Mouse (Mus musculus) spleen, postnatal 10 days (tissue): ENCODE measurements around the gene Dld.
A peak's percentile ranks its signal among the peaks of the same experiment; 100 is the strongest.

ENCODE experiments used
- DNase-seq, 2 experiments: peaks; one replicate each; pipeline ENCODE4 v3.0.0; 2021 to 2022; ENCODE audit warnings: low spot score in 2 of 2

The Dld gene

DNA sequence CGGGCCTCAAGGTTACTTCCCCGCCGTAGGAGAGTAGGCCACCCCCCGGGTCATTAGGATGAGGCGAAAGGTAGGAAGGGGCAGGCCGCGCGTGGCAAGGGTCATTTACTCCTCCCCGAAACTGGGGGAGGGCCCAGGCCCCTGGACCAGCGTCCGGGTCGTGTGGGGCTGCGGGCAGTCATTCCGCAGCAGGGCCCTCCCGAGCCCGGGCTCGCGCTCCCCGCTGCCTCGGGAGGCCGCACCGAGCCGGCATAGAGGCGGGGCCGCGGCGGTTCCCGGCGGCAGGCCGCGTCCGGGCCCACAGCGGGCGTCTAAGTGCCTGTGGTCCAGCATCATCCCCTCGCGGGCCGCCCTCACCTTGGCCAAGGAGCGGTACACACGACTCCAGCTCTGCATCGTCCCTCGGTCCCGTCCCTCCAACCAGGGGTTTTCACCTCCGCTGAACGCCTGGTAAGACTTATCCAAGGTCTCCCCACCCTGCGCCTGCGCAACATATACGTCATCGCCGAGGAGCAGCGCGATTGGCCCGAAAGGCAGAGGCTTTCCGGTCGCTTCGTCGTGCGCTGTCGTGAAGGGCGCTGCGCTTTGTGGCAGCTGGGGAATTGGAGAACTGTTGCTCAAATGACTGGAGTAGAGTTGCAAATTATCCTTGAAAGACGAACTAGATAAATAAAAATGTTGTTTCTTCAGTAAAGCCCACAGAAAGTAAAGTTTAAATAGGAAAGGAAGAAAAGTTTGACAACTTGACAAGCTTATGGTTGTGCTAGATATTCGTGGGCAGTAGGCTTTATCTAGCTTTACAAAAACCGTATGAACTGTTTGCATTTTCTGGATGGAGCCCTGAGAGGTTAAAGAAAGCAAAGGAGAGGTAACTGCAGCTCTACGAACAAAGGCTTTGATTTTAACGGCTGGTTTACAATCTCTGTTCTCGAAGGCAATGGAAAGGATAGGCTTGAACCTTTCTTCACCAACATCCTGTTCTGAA lies at the start of gene Dld:
Gene Dld, minus strand, starts transcription at position 510 of the 985 bp plus-strand sequence.
- DNase-seq = peak; percentile 93 to 98

DNA sequence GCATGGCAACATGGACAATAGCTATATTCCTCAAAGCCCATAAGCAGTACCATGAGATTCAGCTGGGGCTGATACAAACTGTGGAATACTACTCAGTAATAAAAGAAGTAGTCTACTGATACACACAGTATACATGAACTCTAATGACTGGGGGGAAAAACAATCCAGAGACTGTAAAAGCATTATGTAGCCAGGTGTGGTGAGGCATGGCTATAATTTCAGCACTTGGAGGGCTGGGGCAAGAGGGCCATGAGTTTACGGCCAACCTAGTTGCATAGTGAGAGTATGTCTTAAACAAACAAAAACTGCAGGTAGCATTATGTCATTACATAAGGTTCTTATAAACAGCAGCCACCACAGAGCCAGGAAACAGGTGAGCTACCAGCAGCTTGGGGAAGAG lies 49.6 kb upstream of the Dld start:
- DNase-seq = no peak

DNA sequence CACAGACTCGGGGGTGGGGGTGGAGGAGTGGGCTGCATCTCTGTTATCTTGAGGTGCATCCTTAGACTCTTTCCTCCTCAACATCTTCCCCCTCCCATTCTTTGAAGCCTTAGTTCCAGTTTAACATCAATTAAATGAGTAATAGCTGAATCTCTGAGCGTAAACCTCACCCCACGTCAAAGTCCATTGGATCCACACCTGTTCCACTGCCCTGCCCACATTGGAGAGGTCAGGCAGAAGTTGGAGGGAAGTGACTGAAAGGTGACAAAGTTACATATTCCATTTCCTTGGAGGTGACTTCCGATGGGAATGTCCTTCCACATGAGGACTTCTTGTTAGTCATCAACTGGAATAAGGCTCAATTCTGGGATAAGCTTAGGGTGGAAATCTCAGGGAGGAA lies 46.5 kb upstream of the Dld start:
- no peak for DNase-seq

DNA sequence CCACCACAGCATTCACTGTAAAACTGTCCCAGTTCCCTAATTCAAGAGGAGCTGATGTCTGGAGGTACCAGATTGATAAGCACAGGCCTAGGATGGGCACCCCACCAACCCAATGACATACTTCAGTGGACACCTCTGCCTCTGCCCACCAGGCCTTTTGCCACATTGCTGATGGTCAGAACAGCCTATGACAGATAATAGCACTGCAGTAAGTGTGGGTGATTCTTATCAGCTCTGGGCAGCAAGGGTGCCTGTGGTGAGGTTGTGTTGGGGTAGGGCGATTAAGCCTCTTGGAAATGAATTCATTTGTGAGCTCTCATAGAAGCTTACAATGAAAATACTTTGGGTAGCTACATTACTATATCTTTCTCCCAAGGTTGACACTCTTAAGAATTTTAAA lies 44.6 kb upstream of the Dld start:
- no peak for DNase-seq

DNA sequence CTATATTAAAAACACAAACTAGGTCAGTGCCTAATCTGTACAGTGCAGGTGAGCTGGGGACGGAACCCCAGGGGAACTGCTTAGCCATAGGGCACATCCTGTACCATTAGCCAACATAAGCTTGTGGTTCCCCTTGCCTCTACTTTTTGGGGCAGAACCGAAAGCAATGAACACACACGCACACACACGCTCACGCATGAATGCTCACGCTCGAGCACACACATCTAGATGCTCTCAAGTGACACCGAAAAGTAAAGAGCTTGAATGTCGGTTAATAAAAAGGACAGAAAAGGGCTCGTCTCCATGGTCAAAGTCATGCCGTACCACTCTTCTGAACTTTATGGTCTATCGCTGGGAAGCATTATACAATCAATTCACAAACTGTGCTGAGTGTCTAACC lies 40.4 kb upstream of the Dld start:
- DNase-seq = no peak

DNA sequence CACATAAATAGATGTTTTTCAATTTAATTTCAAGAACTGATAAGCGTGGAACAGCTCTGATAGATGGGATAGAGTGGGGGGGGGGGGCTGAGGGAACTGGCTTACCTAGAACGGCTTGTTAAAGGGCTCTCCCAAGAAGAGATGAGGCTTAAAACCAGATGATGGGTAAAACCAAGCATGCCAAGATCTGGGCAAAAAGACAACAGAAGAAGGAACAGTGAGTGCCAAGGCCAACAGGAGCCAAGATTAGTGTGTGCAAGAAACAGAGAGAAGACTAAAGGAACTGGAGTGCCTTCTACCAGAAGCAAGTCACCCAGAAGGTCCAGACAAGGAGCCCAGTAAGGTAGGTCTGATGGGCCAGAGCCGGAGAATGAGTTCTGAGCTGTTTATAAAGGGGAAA lies 39.3 kb upstream of the Dld start, which contains the start of gene Slc26a3:
Gene Slc26a3, plus strand, starts transcription at position 301 of the 400 bp plus-strand sequence.
- no peak for DNase-seq

DNA sequence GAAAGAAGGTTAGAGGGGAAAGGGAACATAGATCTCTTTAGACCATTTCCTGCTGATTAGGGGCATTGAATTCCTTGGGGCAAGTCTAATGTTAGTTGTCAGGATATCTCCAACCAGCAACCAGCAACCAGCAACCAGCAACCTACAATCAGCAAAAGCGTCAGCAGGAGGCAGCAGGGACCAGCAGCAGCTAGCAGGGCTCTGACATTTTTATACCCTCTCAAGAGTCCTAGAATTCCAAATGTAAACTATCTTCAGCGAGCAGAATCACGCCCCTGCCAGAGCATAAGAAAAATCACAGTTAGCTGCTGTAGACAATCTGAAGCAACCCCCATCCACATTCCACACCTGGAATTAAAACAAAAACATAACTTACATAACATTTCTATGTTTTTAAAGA lies 36.0 kb upstream of the Dld start:
- no peak for DNase-seq

DNA sequence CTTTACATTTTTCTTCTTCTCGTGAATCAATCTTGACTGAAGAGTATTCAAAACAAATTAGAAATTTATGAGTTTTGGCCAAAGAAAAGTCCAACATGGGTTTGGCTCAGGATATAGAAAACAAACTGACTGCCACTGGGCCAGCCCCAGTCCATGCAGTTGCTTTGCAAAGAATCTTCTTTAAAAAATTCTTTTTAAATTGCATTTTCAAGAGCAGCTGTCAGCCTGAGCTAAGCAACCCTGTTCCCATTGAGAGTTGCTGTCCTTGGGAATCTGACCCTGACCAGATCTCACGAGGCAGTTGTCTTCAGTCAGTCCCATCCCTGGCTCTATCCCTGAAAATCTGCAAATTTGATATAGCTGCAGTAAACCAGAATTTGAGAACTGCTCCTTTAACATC lies 31.2 kb upstream of the Dld start:
- no peak for DNase-seq

DNA sequence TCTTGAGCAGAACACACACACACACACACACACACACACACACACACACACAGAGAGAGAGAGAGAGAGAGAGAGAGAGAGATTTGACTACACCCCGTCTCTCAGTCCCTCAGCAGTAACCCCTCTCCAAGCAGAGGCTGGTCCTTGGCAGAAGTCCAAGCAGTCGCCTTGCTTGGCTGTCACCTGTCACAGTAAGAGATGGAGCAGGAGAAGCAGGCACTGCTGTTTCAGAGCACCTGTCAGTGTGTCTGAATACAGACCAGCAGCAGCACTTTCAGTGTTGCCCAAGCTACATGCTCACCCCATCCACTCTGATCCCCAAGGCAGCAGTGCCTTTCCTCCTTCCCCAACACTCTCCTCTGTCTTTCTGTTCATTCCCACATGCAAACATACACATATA lies 29.6 kb upstream of the Dld start:
- no peak for DNase-seq

DNA sequence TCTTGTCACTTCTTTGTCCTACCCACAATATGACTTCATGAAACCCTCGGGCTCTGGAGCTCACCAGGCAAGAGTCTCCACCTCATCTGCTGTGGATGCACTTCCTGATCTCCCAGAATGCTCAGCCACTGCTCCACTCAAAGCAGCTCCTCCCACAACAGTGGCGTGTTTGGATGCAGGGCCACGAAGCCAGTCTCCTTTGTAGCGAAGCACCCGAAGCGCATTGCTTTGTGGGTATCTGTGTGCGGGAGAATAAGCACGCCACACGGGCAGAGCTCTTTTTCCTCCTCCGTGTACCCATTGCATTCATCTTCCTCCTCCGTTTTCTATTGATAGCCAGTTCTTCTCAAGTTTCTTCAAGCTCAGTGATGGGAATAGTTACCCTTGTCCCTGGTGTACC lies 26.0 kb upstream of the Dld start:
- DNase-seq = no peak

DNA sequence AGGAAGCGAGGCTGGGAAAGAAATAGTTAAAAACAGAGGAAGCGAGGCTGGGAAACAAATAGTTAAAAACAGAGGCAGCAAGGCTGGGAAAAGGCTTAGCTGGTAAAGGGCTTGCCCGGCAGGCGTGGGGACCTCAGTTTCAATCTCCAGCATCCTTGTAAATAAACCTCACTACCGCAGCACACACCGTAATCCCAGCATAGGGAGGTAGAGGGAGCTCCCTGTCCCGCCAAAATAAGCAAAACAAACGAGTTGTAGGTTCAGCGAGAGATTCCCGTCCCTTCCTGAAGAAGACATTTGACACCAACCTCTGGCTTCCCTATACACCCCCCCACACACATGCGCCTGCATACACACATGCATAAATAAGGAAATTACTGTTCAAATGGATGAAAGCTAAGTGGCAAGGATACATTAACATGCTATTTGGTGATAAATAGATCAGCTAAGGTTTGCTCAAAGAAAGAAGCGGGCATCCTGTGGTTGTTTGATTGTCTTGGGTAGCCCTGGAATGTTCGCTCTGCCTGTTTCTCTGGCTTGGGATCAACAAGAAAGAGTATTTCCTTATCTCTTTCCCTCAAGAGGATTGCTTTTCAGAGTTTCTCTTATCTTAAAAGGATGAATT lies 25.2 kb upstream of the Dld start:
- no peak for DNase-seq

DNA sequence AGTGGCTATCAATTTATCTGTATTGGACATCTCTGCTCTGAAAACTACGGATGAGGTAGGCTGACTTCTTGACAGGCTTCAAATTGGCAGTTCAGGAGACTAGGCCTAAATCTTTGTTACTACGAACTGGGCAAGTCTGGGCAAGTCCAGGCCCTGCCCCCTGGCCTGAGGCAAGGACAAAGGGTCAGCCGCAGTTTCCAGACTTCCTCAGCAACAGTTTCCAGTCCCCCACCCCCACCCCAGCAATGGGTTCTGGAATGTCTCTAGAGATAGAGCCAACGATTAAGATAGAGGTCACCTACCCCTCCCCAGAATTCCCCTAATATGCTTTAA lies 24.0 kb upstream of the Dld start:
- no peak for DNase-seq

DNA sequence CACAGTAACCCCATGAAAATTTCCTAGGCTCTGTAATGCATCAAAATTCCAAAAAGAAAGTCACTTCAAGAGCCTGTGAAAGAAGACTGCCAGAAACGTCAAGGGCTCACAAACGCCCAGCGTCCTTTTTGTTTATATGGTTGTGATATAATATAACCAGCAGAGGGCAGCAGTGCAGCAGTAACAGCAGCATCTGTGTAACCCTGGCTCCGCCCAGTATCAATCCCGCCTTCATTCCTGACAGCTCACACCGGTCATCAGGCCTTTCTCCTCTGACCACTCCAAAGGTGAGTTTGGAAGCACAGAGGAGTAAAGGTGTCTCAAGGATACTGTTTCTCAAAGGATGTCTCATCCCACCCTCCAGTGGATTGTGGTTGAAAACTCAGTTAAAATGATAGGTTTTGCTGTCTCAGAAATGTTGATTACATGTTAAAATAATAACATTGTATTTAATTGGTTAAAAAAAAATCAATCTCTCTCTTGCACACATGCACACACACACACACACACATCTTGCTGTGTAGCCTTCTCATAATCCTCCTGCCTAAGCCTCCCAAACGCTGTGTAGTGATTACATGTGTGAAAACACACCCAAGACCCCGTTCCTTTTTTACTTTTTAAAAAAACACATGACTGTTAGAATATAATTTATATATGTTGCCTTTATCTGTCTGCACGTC lies 23.5 kb upstream of the Dld start:
- DNase-seq = peak; percentile 24 to 61

DNA sequence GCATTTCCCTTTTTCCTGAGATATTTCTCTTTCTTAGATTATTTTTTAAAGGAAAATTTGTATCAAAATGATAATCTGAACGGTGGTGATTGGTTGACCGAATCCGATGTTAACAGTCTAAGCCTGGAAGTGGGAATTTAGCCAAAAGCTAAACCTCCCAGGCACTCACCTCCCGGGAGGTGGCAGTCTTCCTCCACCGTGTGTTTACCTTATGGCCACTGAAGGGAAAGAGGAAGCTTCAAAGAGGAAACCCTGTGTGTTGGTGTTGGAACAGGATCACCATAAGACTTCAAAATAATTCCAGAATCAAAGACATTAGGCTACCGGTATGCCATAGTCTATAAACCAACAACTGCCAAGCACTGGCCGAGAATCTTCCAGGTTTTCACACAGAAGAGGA lies 18.4 kb upstream of the Dld start:
- DNase-seq = no peak

DNA sequence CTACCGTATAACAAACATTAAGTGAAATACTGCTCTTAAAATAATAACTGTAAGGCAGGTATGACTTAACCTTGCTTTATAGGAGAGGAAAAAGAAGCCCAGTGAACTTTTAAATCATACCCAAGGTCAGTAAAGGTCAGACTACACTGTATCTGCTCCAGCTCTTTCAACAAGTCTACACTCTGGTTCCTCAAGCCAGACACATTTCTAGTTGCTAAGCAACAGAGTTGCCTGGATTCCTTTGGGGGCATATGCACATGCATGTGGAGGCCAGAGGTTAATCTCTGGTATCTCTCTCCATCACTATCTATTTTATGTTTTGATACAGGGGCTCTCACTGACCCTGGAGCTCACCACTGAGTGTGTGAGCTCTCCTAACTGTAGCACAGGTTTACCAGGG lies 17.9 kb upstream of the Dld start:
- no peak for DNase-seq

DNA sequence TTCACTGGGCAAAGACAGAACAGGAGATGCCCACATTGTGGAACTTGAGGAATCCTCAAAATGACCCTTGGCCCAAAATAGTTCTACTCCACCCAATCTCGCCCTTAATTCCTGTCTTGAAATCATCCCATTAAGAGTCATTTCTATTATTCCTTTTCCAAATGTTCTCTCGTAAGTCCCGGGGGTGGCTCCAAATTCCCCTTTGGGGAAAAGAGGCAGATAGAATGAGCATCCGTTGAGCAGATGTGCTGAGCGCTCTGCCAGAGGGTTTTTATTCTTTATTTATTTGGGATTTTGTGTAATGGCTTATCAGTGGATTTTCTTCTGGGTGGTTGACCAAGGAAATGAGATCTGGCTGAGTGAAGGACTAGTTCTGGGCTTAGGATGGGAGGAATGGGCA lies 16.5 kb upstream of the Dld start:
- no peak for DNase-seq

DNA sequence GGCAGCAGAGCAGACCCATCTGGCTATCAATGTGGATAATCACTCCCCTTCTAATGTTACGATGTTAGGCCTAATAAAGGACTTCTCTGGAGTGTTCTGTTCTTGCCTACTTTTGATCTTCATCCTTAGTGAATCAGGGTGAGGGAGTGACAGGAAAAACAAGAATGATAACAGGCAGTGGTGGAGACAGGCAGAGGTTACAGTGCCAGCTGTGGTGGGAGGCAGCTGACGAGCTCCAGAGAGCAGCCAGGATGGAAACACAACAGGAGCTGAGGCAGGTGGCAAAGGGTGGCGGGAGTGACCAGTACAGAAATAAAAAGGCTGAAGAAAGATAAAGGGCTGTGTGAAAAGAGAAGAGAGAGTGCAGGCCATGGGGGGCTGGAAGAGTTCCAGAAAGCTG lies 15.2 kb upstream of the Dld start:
- DNase-seq = no peak

DNA sequence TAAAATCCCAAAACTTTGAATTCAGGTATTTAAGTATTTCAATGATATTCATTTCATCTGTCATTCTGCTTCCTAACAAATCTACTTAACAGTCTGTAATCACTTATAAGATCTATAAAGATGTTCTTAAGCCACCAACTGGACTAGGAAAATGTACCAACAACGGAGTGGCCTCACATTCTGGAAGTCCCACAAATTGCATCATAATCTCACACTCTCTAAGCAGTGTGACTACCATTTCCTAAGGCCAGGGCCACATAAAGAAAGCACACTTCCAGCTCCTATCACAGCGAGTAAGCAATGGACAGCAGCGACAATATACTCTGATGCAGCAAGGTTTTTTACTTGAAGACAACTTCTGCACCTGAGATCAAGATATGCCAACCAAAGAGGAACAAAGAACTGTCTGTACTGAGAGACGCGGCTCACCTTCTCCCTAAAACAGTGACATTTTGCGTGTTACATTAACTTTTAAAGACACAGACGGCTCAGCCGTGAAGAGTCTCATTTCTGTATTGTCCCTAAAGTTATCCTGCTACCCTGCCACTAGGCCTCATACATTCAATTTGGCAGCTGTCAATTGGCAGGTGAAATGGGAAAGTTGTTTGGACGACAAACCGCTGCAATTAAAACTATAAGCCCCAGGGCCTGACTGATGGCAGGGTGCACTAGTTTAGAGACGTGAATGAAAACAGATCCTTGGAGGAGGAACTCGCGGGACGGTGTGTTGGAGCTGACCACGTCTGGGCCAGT lies 886 bp downstream of the Dld start:
- DNase-seq = no peak

DNA sequence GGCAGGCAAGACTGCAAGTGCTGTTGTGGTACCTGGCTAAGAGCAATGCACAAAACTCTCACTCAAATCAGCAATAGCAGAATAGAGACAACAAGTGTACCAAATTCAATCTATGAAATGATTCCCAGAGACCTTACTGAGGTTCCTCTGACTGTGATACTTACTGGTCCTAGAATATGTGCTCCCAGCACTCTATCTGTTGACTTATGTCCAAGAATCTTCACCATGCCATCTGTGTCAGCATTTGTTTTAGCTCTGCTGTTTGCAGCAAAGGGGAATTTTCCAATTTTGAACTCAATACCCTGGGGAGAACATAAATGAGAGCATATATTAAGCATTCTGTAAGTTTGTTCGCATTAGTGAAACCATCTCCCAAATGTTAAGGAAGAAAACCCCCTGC lies 18.0 kb downstream of the Dld start:
- DNase-seq = no peak

DNA sequence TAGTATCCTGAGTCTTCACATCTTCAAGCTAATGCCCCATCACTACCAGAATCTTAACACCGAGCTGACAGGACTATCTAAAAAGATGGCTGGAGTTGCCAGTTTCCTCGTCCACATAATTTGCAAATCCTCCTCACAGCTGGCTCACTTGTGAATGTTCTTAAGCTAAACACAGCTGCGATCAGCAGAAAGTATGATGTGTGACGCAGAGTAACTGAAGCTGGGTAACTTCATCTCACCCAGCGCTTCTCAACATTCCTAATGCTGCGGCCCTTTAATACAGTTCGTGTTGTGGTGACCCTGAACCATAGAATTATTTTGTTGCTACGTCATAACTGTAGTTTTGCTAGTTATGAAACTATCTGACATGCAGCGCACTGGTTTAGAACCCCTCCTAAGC lies 24.1 kb downstream of the Dld start:
- DNase-seq = no peak

DNA sequence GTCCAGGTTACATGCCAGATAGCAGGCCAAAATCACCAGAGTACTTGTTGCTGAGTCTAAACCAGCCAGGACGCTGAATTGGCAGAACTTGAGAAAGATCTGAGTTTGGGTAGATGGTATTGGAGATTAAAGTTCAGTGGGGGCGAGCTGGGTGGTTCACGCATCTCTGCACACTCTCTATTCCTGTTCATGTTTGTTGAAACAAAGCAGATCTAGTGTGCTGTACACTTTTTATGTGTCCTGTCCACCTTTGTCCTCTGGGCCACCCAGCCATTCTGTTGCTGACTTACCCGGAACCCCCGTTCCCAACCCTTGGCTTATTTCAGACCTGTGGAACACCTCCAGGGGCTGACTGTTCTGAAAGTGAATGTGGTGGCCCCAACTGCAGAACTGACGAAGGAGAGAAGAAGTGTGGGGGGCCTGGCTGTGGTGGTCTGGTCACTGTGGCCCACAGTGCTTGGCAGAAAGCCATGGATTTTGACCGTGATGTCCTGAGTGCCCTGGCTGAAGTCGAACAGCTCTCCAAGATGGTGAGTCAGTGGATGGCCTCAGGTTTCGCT lies 28.0 kb downstream of the Dld start:
- DNase-seq = no peak

DNA sequence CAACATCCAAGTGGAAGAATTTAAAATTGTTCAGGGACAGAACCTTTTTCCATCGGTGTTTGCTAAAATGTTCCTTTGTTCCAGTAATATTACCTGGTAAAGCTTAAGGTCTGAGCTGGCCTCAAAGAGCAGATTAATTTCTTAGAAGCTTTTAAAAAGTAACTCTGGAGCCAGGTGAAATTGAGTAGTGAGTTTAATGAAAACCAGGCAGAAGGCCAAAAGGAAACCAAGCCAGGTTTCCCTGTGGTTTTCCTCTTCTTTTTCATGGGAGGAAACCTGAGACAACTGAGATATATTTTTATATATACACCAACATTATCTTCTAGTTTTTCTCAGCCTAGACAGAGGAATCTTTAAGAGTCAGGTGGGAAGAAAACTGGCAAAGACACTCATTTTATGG lies 29.7 kb downstream of the Dld start:
- no peak for DNase-seq
